Mouse (Mus musculus) heart, adult 8-10 months (tissue): ENCODE measurements around the gene Npr1. TPM values are rescaled to one million over a fixed set of nuclear protein-coding genes. Genes with fewer than 3 reads are reported as not detected.
A peak's percentile ranks its signal among the peaks of the same experiment; 100 is the strongest.

Experiments
- DNase-seq: peaks from one replicate; pipeline ENCODE4 v3.0.0; 2022; ENCODE audit warnings: low spot score
- total RNA-seq, 4 experiments: library from RNA; stranded (reverse); gene quantifications; 2 replicates each; pipeline ENCODE4 v1.2.4; 2022

Gene Npr1
- total RNA-seq, 4 experiments from 2014 or later = 15.1 to 17.3 (median 16.7) TPM

GRCm38 (mm10) chr3:90437131-90437530, 28.5 kb downstream of the Npr1 start:
- DNase-seq = no peak

- no peak for DNase-seq
Measured at GRCm38 (mm10) chr3:90434073-90434730, 31.5 kb downstream of the Npr1 start.

GRCm38 (mm10) chr3:90433381-90434020, 32.2 kb downstream of the Npr1 start, which contains the start of gene Ints3:
Ints3 (minus strand) TSS chr3:90433622.
- DNase-seq = peak; percentile 100

- DNase-seq = no peak
Measured at GRCm38 (mm10) chr3:90432811-90433219, 32.9 kb downstream of the Npr1 start.

GRCm38 (mm10) chr3:90432348-90432747, 33.3 kb downstream of the Npr1 start:
- no peak for DNase-seq

- no peak for DNase-seq
Measured at GRCm38 (mm10) chr3:90429576-90429975, 36.1 kb downstream of the Npr1 start.

GRCm38 (mm10) chr3:90428186-90428585, 37.5 kb downstream of the Npr1 start:
- no peak for DNase-seq

GRCm38 (mm10) chr3:90427574-90427973, 38.1 kb downstream of the Npr1 start:
- DNase-seq = no peak

GRCm38 (mm10) chr3:90425499-90425898, 40.2 kb downstream of the Npr1 start:
- no peak for DNase-seq

GRCm38 (mm10) chr3:90423549-90423948, 42.1 kb downstream of the Npr1 start:
- DNase-seq = no peak

GRCm38 (mm10) chr3:90420696-90421095, 45.0 kb downstream of the Npr1 start:
- DNase-seq = no peak

- no peak for DNase-seq
Measured at GRCm38 (mm10) chr3:90413011-90413396, 52.7 kb downstream of the Npr1 start.

- peak; percentile 78 for DNase-seq
Measured at GRCm38 (mm10) chr3:90412312-90413010, 53.2 kb downstream of the Npr1 start.

GRCm38 (mm10) chr3:90408721-90409120, 56.9 kb downstream of the Npr1 start:
- no peak for DNase-seq

GRCm38 (mm10) chr3:90406414-90406813, 59.3 kb downstream of the Npr1 start:
- no peak for DNase-seq

GRCm38 (mm10) chr3:90404609-90405008, 61.1 kb downstream of the Npr1 start:
- no peak for DNase-seq

- DNase-seq = no peak
Measured at GRCm38 (mm10) chr3:90404121-90404520, 61.5 kb downstream of the Npr1 start.

GRCm38 (mm10) chr3:90400993-90401392, 64.7 kb downstream of the Npr1 start:
- DNase-seq = no peak
